Mouse (Mus musculus) layer of hippocampus, adult 2 months (tissue): Measurements from ENCODE around the gene Gm26661. TPM values are rescaled to one million over a fixed set of nuclear protein-coding genes. Genes with fewer than 3 reads are reported as not detected.

Experiments used
- DNase-seq, 2 experiments: peaks; one replicate each; pipeline ENCODE4 v3.0.0; 2022; ENCODE audit warnings: low spot score in 2 of 2
- H3K27ac ChIP-seq: fragments of 200-600 bp; 2 replicates; pipeline ENCODE4 v1.8.1; 2022
- H3K4me3 ChIP-seq: fragments of 200-600 bp; 2 replicates; pipeline ENCODE4 v1.8.1; 2022; ENCODE audit warnings: mild to moderate bottlenecking
- CTCF ChIP-seq: fragments of 200-600 bp; conservative IDR thresholded peaks from 2 replicates; pipeline ENCODE4 v1.8.1; 2022; ENCODE audit warnings: antibody characterized with exemption, mild to moderate bottlenecking, moderate library complexity
- long read RNA-seq, 2 experiments: library from polyadenylated mRNA; stranded (forward); transcript quantifications; one replicate each; pipeline ENCODE4 v2.0.0; 2021; ENCODE audit warnings: borderline mapping rate in 2 of 2
- total RNA-seq, 2 experiments: library from RNA; stranded (reverse); gene quantifications; 2 replicates each; pipeline ENCODE4 v1.2.3; 2021

Gm26661 gene
- not detected for total RNA-seq
- long read RNA-seq, experiment 1: 0 reads
- long read RNA-seq, experiment 2: 0 reads

- Histone ChIP-seq H3K4me3 (peak within 1 kb of the TSS; percentile 38), H3K27ac (no peak within 1 kb of the TSS)
- TF ChIP-seq CTCF: peak; percentile 58
- no peak for DNase-seq
Measured at GRCm38 (mm10) chr14:7791532-7792159, at the start of gene Gm26661. Gene Gm26661 (plus strand): TSS chr14:7791587.

DNA sequence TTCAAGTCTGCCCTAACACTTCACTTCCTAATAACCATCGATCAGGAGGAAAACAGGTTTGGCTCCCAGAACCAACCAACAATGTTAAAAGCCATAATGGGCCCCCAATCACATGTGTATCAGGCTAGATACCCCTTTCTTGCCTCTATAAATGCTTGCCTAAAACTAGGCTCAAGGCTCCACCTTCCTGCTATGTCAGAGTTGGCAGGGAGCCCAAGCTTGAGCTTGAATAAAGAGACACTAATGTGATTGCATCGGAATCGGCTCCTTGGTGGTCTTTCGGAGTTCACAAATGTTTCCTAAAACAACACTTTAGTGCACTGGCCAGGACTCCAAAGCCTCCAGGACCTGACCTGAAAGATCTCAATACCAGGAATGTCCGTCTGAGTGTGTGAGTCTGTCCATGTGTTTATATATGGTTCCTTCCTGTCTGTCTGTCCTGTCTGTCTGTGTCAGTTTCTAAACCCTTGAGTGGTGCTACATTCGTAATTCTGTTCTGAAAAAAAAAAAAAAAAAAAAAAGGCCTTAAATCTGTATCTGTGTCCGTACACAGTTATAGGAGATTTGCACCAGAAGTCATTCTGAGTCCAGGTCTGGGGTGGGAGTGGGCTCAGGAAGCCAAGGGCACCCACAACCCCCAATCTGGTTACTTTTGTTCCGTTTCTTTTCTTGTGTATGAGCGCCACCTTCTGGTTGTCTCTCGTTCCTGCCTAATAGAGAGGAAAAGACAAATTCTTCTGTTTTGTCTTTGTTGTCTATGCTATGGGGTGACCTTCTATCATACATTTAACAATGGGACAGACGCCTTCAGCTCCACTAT is 42.2 kb upstream of the Gm26661 start:
- Histone ChIP-seq H3K27ac (no peak overlapping the region), H3K4me3 (no peak overlapping the region)
- DNase-seq: peak; percentile 11 to 63
- TF ChIP-seq CTCF: peak; percentile 83

- TF ChIP-seq CTCF: no peak
- H3K4me3 ChIP-seq: no peak overlapping the region
- no peak overlapping the region for H3K27ac ChIP-seq
- no peak for DNase-seq
Measured at GRCm38 (mm10) chr14:7749764-7750089, 41.7 kb upstream of the Gm26661 start.

GRCm38 (mm10) chr14:7765569-7766314 is 25.6 kb upstream of the Gm26661 start:
- no peak overlapping the region for H3K27ac ChIP-seq
- no peak overlapping the region for H3K4me3 ChIP-seq
- TF ChIP-seq CTCF: peak; percentile 100
- peak; percentile 71 to 81 for DNase-seq

- H3K4me3 ChIP-seq: peak overlapping the region; percentile 52
- peak in 1 of 2 experiments; percentile 29 for DNase-seq
- TF ChIP-seq CTCF: no peak
- peak overlapping the region; percentile 67 for H3K27ac ChIP-seq
Measured at GRCm38 (mm10) chr14:7773714-7774389, 17.5 kb upstream of the Gm26661 start.

- H3K4me3 ChIP-seq: no peak overlapping the region
- no peak for TF ChIP-seq CTCF
- no peak overlapping the region for H3K27ac ChIP-seq
- DNase-seq: no peak
Measured at GRCm38 (mm10) chr14:7786073-7786472, 5.3 kb upstream of the Gm26661 start.

DNA sequence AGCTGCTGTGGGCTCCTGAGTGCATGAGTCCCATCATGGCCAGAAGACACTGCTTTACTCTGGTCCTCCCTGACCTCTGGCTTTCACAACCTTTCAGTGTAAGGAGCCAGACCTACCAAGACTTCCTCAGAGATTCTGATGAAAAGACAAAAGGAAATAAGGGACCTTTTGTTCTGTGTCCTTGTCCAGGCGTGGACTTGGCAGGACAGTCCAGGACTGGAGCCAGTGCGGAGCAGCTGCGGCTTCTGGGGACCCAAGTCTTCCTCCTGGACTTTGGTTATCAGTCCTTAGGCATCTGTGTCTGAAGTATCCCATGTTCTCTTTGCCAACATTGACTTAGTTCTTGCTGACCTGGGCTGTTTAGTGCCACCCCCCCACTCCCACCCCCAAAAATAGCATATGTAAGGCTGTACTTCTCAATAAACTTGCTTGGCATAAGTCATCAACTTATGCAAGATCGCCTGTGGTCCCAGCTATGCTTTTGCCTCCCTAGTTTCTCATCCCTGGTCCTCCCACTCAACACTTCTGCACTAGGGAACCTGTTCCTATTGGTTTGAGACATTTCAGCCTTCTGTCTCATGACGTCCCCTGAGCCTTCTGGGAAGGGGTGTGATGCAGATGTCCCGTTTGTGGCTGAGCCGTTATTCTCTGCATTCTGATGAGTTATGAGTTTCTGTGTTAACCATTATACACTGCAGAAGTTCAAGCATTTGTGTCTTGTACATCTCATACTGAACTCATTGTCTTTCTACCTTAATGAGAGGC is 1.9 kb upstream of the Gm26661 start:
- Histone ChIP-seq H3K27ac (no peak overlapping the region), H3K4me3 (no peak overlapping the region)
- TF ChIP-seq CTCF: no peak
- no peak for DNase-seq

GRCm38 (mm10) chr14:7791061-7791531 is 291 bp upstream of the Gm26661 start:
- H3K4me3 ChIP-seq: peak overlapping the region; percentile 38
- no peak for TF ChIP-seq CTCF
- H3K27ac ChIP-seq: no peak overlapping the region
- no peak for DNase-seq

- TF ChIP-seq CTCF: no peak
- no peak overlapping the region for H3K4me3 ChIP-seq
- H3K27ac ChIP-seq: no peak overlapping the region
- DNase-seq: no peak
Measured at GRCm38 (mm10) chr14:7795961-7796360, 4.6 kb downstream of the Gm26661 start.

- no peak for DNase-seq
Measured at GRCm38 (mm10) chr14:7800611-7801010, 9.2 kb downstream of the Gm26661 start.

GRCm38 (mm10) chr14:7801831-7802230 is 10.4 kb downstream of the Gm26661 start:
- Histone ChIP-seq H3K27ac (no peak overlapping the region), H3K4me3 (no peak overlapping the region)
- DNase-seq: peak in 1 of 2 experiments; percentile 48
- TF ChIP-seq CTCF: peak; percentile 85

More at GRCm38 (mm10) chr14:7800611-7801010, 9.2 kb downstream of the Gm26661 start:
- TF ChIP-seq CTCF: peak; percentile 37
- Histone ChIP-seq H3K27ac (no peak overlapping the region), H3K4me3 (no peak overlapping the region)
